Mouse (Mus musculus) liver, postnatal 0 days (tissue): ENCODE results near the gene Parp1. TPM values are rescaled to one million over a fixed set of nuclear protein-coding genes. Genes with fewer than 3 reads are reported as not detected.
A peak's percentile ranks its signal among the peaks of the same experiment; 100 is the strongest.

ENCODE experiments used
- ATAC-seq: fragments of 200-750 bp; cut with Nextera tagmentation; 2 replicates; pipeline ENCODE4 v1.8.0; 2017; ENCODE audit warnings: mild to moderate bottlenecking, moderate library complexity
- DNase-seq: peaks from one replicate; pipeline ENCODE4 v3.0.0-alpha.2; 2016
- H3K27ac ChIP-seq: fragments of 300-500 bp; sonication (generic); 2 replicates; pipeline ENCODE4 v1.5.1; 2014; ENCODE audit warnings: antibody characterized with exemption, moderate library complexity, mild to moderate bottlenecking, low read depth
- H3K27me3 ChIP-seq: fragments of 300-500 bp; sonication (generic); 2 replicates; pipeline ENCODE4 v1.6.1; 2014; ENCODE audit warnings: low read length, control low read depth, mixed read lengths; ENCODE audit not compliant: insufficient read depth
- H3K36me3 ChIP-seq: fragments of 300-500 bp; sonication (generic); replicated peaks from 2 replicates; pipeline ENCODE4 v1.6.1; 2014; ENCODE audit warnings: mild to moderate bottlenecking, control low read depth, low read length, moderate library complexity, mixed read lengths; ENCODE audit not compliant: insufficient read depth
- H3K4me1 ChIP-seq: fragments of 300-500 bp; sonication (generic); 2 replicates; pipeline ENCODE4 v1.6.1; 2014; ENCODE audit warnings: antibody characterized with exemption, mild to moderate bottlenecking, control low read depth; ENCODE audit not compliant: insufficient read depth
- H3K4me2 ChIP-seq: fragments of 300-500 bp; sonication (generic); 2 replicates; pipeline ENCODE4 v1.6.1; 2014; ENCODE audit warnings: low read depth, mild to moderate bottlenecking, low read length, moderate library complexity, mixed read lengths
- H3K4me3 ChIP-seq: fragments of 300-500 bp; sonication (generic); 2 replicates; pipeline ENCODE4 v1.5.1; 2014; ENCODE audit warnings: low read depth, low read length
- H3K9ac ChIP-seq: fragments of 300-500 bp; sonication (generic); replicated peaks from 2 replicates; pipeline ENCODE4 v1.6.1; 2014; ENCODE audit warnings: mild to moderate bottlenecking, moderate library complexity
- H3K9me3 ChIP-seq: fragments of 300-500 bp; sonication (generic); 2 replicates; pipeline ENCODE4 v1.6.1; 2016; ENCODE audit warnings: mild to moderate bottlenecking, control low read depth, low read length, mixed read lengths
- CTCF ChIP-seq: sonication (generic); IDR thresholded peaks from 2 replicates; pipeline ENCODE4 v1.5.1; 2016; ENCODE audit warnings: antibody characterized with exemption, low read depth
- EP300 ChIP-seq: IDR thresholded peaks from 2 replicates; pipeline ENCODE4 v1.6.1; 2016; ENCODE audit warnings: antibody characterized with exemption, low read depth, mild to moderate bottlenecking
- WGBS: fragments of 180-500 bp; shearing (Covaris S2); extraction: QIAGEN DNeasy Blood & Tissue Kit; methylation state at CpG from one replicate; pipeline ENCODE4 v1.1.7; 2014; ENCODE audit not compliant: insufficient replicate concordance; 5-methylcytosine and 5-hydroxymethylcytosine counted together
- polyA plus RNA-seq: library from polyadenylated mRNA; unstranded; fragments of >200 nt; fragmentation: Nextera tagmentation; extraction: Ambion mirVana; gene quantifications from 2 replicates; pipeline ENCODE4 v1.2.1, GENCODE M21; 2015

The Parp1 gene
- polyA plus RNA-seq, 1 experiment from 2014 or later: 23.3 TPM

- no peak for ATAC-seq
- WGBS: 64% methylated on average over 8 of the region's 8 CpGs
- H3K9ac ChIP-seq: no peak overlapping the region
- H3K27me3 ChIP-seq: no peaks in the 10 kb centered on the region
- no peaks in the 10 kb centered on the region for H3K9me3 ChIP-seq
- no peak overlapping the region for H3K4me2 ChIP-seq
- H3K4me3 ChIP-seq: no peak overlapping the region
- TF ChIP-seq EP300 (no peak), CTCF (no peak)
- H3K36me3 ChIP-seq: no peaks in the 10 kb centered on the region
- no peak for DNase-seq
- H3K4me1 ChIP-seq: no peaks in the 10 kb centered on the region
- no peak overlapping the region for H3K27ac ChIP-seq
Measured at GRCm38 (mm10) chr1:180530457-180531263, 38.1 kb upstream of the Parp1 start.

- no peak overlapping the region for H3K9ac ChIP-seq
- DNase-seq: no peak
- WGBS: 92% methylated on average over 11 of the region's 11 CpGs
- no peaks in the 10 kb centered on the region for H3K36me3 ChIP-seq
- TF ChIP-seq EP300 (no peak), CTCF (no peak)
- H3K9me3 ChIP-seq: no peaks in the 10 kb centered on the region
- H3K4me2 ChIP-seq: no peak overlapping the region
- H3K27ac ChIP-seq: no peak overlapping the region
- no peak for ATAC-seq
- H3K4me3 ChIP-seq: no peak overlapping the region
- H3K27me3 ChIP-seq: no peaks in the 10 kb centered on the region
- H3K4me1 ChIP-seq: no peaks in the 10 kb centered on the region
Measured at GRCm38 (mm10) chr1:180532671-180533070, 36.1 kb upstream of the Parp1 start.

GRCm38 (mm10) chr1:180536719-180537118, 32.0 kb upstream of the Parp1 start:
- no peaks in the 10 kb centered on the region for H3K4me1 ChIP-seq
- no peak overlapping the region for H3K9ac ChIP-seq
- no peak for DNase-seq

GRCm38 (mm10) chr1:180541251-180541650, 27.5 kb upstream of the Parp1 start:
- no peak for TF ChIP-seq CTCF
- TF ChIP-seq EP300: no peak
- Histone ChIP-seq H3K4me1 (no peaks in the 10 kb centered on the region), H3K9me3 (no peaks in the 10 kb centered on the region), H3K27ac (peak overlapping the region; percentile 69), H3K36me3 (no peaks in the 10 kb centered on the region), H3K4me3 (no peak overlapping the region), H3K27me3 (no peaks in the 10 kb centered on the region), H3K4me2 (0 out of 2 replicates have a peak overlapping the region, but pooled peaks have one; percentile 24), H3K9ac (no peak overlapping the region)
- 14% methylated on average over 2 of the region's 2 CpGs for WGBS
- peak; percentile 63 for ATAC-seq
- no peak for DNase-seq

More at GRCm38 (mm10) chr1:180536719-180537118, 32.0 kb upstream of the Parp1 start:
- WGBS: 14% methylated on average over 5 of the region's 5 CpGs
- TF ChIP-seq CTCF (0 out of 2 replicates have a peak, but pooled peaks have one; percentile 1), EP300 (no peak)
- Histone ChIP-seq H3K27ac (no peak overlapping the region), H3K36me3 (no peaks in the 10 kb centered on the region), H3K4me2 (no peak overlapping the region), H3K9me3 (no peaks in the 10 kb centered on the region), H3K27me3 (no peaks in the 10 kb centered on the region), H3K4me3 (no peak overlapping the region)
- ATAC-seq: peak; percentile 43; the same call in 1 of the 2 replicates

- Histone ChIP-seq H3K4me3 (no peak overlapping the region), H3K4me2 (peak overlapping the region; percentile 24; the same call in 1 of the 2 replicates), H3K9ac (no peak overlapping the region), H3K4me1 (peaks cover 1% of the 10 kb centered on the region; the same call in 1 of the 2 replicates), H3K27ac (peak overlapping the region; percentile 69), H3K9me3 (no peaks in the 10 kb centered on the region), H3K36me3 (no peaks in the 10 kb centered on the region), H3K27me3 (no peaks in the 10 kb centered on the region)
- ATAC-seq (no peak), DNase-seq (no peak)
- WGBS: 68% methylated on average over 15 of the region's 15 CpGs
- TF ChIP-seq EP300 (no peak), CTCF (no peak)
Measured at GRCm38 (mm10) chr1:180541883-180542711, 26.6 kb upstream of the Parp1 start.

- DNase-seq: no peak
Measured at GRCm38 (mm10) chr1:180542712-180543371, 25.9 kb upstream of the Parp1 start.

More at GRCm38 (mm10) chr1:180542712-180543371, 25.9 kb upstream of the Parp1 start:
- TF ChIP-seq EP300: no peak
- TF ChIP-seq CTCF: no peak
- Histone ChIP-seq H3K27me3 (no peaks in the 10 kb centered on the region), H3K27ac (no peak overlapping the region; the same call in 1 of the 2 replicates), H3K9me3 (no peaks in the 10 kb centered on the region), H3K4me1 (peaks cover 7% of the 10 kb centered on the region), H3K4me2 (no peak overlapping the region), H3K9ac (no peak overlapping the region), H3K4me3 (no peak overlapping the region), H3K36me3 (no peaks in the 10 kb centered on the region)
- WGBS: 61% methylated on average over 3 of the region's 3 CpGs
- ATAC-seq: no peak
